Mouse (Mus musculus) midbrain, postnatal 0 days (tissue): ENCODE results near the gene Ltbp2. TPM values are rescaled to one million over a fixed set of nuclear protein-coding genes. Genes with fewer than 3 reads are reported as not detected.
A peak's percentile ranks its signal among the peaks of the same experiment; 100 is the strongest.

Experiments used
- ATAC-seq: fragments of 200-750 bp; cut with Nextera tagmentation; 2 replicates; pipeline ENCODE4 v1.8.0; 2017; ENCODE audit warnings: moderate number of reproducible peaks, mild to moderate bottlenecking, moderate TSS enrichment, moderate library complexity; ENCODE audit not compliant: low FRiP score
- DNase-seq: peaks from one replicate; pipeline ENCODE4 v3.0.0-alpha.2; 2015; ENCODE audit warnings: low spot score
- H3K27ac ChIP-seq: fragments of 300-500 bp; sonication (generic); 2 replicates; pipeline ENCODE4 v1.5.1; 2014; ENCODE audit warnings: low read depth, mild to moderate bottlenecking, low read length, mixed read lengths
- H3K27me3 ChIP-seq: fragments of 300-500 bp; sonication (generic); 2 replicates; pipeline ENCODE4 v1.6.1; 2014; ENCODE audit warnings: low read length, control low read depth, mixed read lengths; ENCODE audit not compliant: insufficient read depth
- H3K36me3 ChIP-seq: fragments of 300-500 bp; sonication (generic); 2 replicates; pipeline ENCODE4 v1.6.1; 2014; ENCODE audit warnings: low read length, control low read depth, mixed read lengths; ENCODE audit not compliant: insufficient read depth
- H3K4me1 ChIP-seq: fragments of 300-500 bp; sonication (generic); 2 replicates; pipeline ENCODE4 v1.6.1; 2014; ENCODE audit warnings: mild to moderate bottlenecking, control low read depth, antibody characterized with exemption, low read length, mixed read lengths; ENCODE audit not compliant: insufficient read depth
- H3K4me2 ChIP-seq: fragments of 300-500 bp; sonication (generic); 2 replicates; pipeline ENCODE4 v1.6.1; 2014; ENCODE audit warnings: low read depth, mild to moderate bottlenecking, low read length, mixed read lengths; ENCODE audit not compliant: poor library complexity, severe bottlenecking
- H3K4me3 ChIP-seq: fragments of 300-500 bp; sonication (generic); 2 replicates; pipeline ENCODE4 v1.5.1; 2014; ENCODE audit warnings: low read depth, mild to moderate bottlenecking, low read length, moderate library complexity
- H3K9ac ChIP-seq: fragments of 300-500 bp; sonication (generic); replicated peaks from 2 replicates; pipeline ENCODE4 v1.6.1; 2014; ENCODE audit warnings: mild to moderate bottlenecking, low read length, moderate library complexity, mixed read lengths; ENCODE audit not compliant: poor library complexity, severe bottlenecking
- H3K9me3 ChIP-seq: fragments of 300-500 bp; sonication (generic); 2 replicates; pipeline ENCODE4 v1.6.1; 2016; ENCODE audit warnings: low read length, control low read depth
- CTCF ChIP-seq: IDR thresholded peaks from 2 replicates; pipeline ENCODE4 v1.5.1; 2016; ENCODE audit warnings: antibody characterized with exemption, mild to moderate bottlenecking
- WGBS: fragments of 180-500 bp; shearing (Covaris S2); extraction: QIAGEN DNeasy Blood & Tissue Kit; methylation state at CpG from one replicate; pipeline ENCODE4 v1.1.7; 2014; 5-methylcytosine and 5-hydroxymethylcytosine counted together
- polyA plus RNA-seq: library from polyadenylated mRNA; unstranded; fragments of >200 nt; fragmentation: Nextera tagmentation; extraction: Ambion mirVana; gene quantifications from 2 replicates; pipeline ENCODE4 v1.2.1, GENCODE M21; 2015
- total RNA-seq: library from RNA; depleted of rRNA; stranded (reverse); fragments of >200 nt; gene quantifications from 2 replicates; pipeline ENCODE4 v1.2.3, GENCODE M21; 2014

The Ltbp2 gene
- total and polyA plus RNA-seq, 2 experiments from 2014 or later = 0.14 to 4.0 TPM

GRCm38 (mm10) chr12:84766113-84766735 is 110.1 kb downstream of the Ltbp2 start:
- no peak for ATAC-seq
- TF ChIP-seq CTCF = no peak
- Histone ChIP-seq H3K4me3 (no peak overlapping the region), H3K36me3 (peaks cover 12% of the 10 kb centered on the region; the same call in 1 of the 2 replicates), H3K9me3 (no peaks in the 10 kb centered on the region), H3K4me2 (no peak overlapping the region), H3K27me3 (no peaks in the 10 kb centered on the region), H3K4me1 (0 out of 2 replicates have a peak, but pooled peaks cover 4% of the 10 kb centered on the region), H3K9ac (no peak overlapping the region), H3K27ac (no peak overlapping the region)
- WGBS = 88% methylated on average over 5 of the region's 5 CpGs
- no peak for DNase-seq

DNA sequence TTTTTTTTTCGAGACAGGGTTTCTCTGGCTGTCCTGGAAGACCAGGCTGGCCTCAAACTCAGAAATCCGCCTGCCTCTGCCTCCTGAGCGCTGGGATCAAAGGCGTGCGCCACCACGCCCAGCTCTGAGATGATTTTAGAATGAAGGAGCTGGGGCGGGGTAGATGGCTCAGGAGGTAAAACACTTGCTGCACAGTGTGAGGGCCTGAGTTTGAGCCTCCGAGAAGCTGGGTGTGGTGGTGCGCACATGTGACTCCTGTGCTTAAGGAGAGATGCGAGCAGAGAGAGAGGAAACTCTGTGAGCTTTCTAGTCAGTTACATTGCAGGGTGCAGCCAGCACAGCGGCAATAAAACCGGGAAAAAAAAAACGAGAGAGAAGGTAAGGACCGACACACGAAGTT is 110.8 kb downstream of the Ltbp2 start:
- ATAC-seq = no peak
- no peak overlapping the region for H3K4me3 ChIP-seq
- no peaks in the 10 kb centered on the region for H3K27me3 ChIP-seq
- peaks cover 13% of the 10 kb centered on the region for H3K36me3 ChIP-seq
- no peak overlapping the region for H3K4me2 ChIP-seq
- no peaks in the 10 kb centered on the region for H3K4me1 ChIP-seq
- no peak for TF ChIP-seq CTCF
- no peak for DNase-seq
- WGBS = 94% methylated on average over 15 of the region's 15 CpGs
- no peak overlapping the region for H3K27ac ChIP-seq
- no peak overlapping the region for H3K9ac ChIP-seq
- H3K9me3 ChIP-seq = no peaks in the 10 kb centered on the region

DNA sequence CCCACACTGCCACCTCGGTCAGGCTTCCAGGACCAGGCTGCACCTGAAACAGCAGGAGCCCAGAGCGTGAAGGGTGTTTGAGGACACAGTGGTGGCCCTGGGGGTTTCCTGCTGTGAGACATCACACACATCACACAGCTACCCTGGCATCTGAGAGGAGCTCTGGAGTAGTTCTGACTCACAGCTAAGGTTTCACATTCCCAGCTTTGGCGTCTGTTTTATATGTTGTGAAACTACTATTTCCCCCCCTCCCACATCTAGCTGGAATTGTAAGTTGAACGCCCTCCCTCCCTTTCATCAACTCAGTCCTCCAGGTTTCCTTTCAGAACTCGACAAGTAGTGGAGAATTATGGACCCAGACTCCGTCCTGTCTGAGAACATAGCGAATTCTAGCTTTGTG is 111.6 kb downstream of the Ltbp2 start:
- Histone ChIP-seq H3K27ac (no peak overlapping the region), H3K4me2 (no peak overlapping the region), H3K4me1 (no peaks in the 10 kb centered on the region), H3K36me3 (peaks cover 19% of the 10 kb centered on the region), H3K9me3 (no peaks in the 10 kb centered on the region), H3K9ac (no peak overlapping the region), H3K27me3 (no peaks in the 10 kb centered on the region), H3K4me3 (no peak overlapping the region)
- 92% methylated on average over 7 of the region's 7 CpGs for WGBS
- TF ChIP-seq CTCF = no peak
- ATAC-seq = no peak
- DNase-seq = no peak

DNA sequence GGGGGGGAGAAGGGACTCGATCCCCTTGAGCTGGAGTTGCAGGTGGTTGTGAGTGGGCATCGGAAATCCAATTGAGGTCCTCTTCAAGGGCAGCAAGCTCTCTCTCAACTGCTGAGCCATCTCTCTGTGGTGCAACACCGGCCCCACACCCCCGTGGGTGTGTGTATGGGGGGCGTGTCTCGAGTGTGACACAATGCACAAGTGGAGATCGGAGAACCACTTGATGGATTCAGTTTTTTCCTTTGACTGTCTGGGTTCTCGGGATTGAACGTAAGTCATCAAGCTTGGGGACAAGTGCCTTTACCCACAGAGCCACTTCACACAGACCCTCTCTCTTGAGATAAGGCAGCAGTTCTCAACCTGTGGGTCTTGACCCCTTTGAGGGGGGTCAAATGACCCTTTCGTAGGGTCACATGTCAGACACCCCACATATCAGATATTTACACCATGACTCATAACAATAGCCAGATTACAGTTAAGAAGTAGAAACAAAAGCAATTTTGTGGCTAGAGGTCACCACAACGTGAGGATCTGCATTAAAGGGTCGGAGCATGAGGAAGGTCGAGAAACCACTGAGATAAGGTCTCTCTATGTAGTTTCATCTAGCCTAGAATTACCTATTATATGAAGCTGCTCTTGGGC is 112.6 kb downstream of the Ltbp2 start:
- ATAC-seq (no peak), DNase-seq (no peak)
- WGBS = 94% methylated on average over 13 of the region's 13 CpGs
- no peaks in the 10 kb centered on the region for H3K9me3 ChIP-seq
- H3K9ac ChIP-seq = no peak overlapping the region
- H3K4me1 ChIP-seq = no peaks in the 10 kb centered on the region
- H3K27ac ChIP-seq = no peak overlapping the region
- no peak overlapping the region for H3K4me2 ChIP-seq
- no peaks in the 10 kb centered on the region for H3K27me3 ChIP-seq
- no peak overlapping the region for H3K4me3 ChIP-seq
- peaks cover 19% of the 10 kb centered on the region for H3K36me3 ChIP-seq
- no peak for TF ChIP-seq CTCF

DNA sequence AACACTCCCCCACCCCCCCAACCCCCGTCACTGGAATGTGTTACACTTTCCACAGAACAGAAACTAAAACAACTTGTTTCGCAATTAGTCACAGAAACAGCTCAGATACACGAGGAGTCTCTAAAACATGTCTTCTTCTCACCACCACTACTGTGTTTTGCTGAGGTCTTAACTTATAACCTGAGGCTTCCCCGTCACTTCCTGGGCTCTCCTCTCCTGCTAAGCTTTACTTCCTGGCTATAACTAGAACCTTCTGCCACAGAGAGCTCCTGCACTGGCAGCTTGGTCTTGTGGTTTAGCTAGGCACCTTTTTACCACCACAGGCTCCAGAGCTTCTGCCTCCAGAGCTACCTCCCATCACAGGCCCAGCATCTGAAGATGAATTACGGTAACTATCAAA is 113.8 kb downstream of the Ltbp2 start:
- Histone ChIP-seq H3K9ac (no peak overlapping the region), H3K4me1 (no peaks in the 10 kb centered on the region), H3K36me3 (peaks cover 23% of the 10 kb centered on the region), H3K4me2 (no peak overlapping the region), H3K4me3 (no peak overlapping the region), H3K27me3 (no peaks in the 10 kb centered on the region), H3K9me3 (no peaks in the 10 kb centered on the region), H3K27ac (no peak overlapping the region)
- no peak for TF ChIP-seq CTCF
- no peak for ATAC-seq
- WGBS = 94% methylated on average over 5 of the region's 5 CpGs
- DNase-seq = no peak

DNA sequence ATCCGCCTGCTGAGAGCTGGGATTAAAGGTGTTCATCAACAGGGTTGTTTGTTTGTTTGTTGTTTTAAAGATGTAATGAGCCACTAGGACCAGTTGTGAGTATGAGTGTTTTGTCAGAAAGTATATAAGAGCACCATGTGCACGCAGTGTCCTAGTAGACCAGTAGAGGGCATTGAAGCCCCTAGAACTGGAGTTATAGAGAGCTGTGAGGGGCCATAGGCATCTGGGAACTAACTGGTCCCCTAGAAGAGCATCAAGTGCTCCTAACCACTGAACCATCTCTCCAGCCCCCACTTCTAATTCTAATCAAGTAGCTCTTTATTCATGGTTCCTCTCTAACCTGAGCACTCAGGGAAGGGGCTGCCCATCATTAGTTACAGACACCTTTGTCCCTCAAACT is 117.3 kb downstream of the Ltbp2 start:
- H3K9ac ChIP-seq = no peak overlapping the region
- no peaks in the 10 kb centered on the region for H3K9me3 ChIP-seq
- TF ChIP-seq CTCF = peak; percentile 64
- ATAC-seq (no peak), DNase-seq (peak; percentile 55)
- no peak overlapping the region for H3K4me2 ChIP-seq
- H3K4me1 ChIP-seq = no peaks in the 10 kb centered on the region
- no peaks in the 10 kb centered on the region for H3K27me3 ChIP-seq
- H3K27ac ChIP-seq = no peak overlapping the region
- peaks cover 26% of the 10 kb centered on the region for H3K36me3 ChIP-seq
- 78% methylated on average over 2 of the region's 2 CpGs for WGBS
- no peak overlapping the region for H3K4me3 ChIP-seq
